Mouse (Mus musculus): ENCODE results near the gene Gstm5. TPM values are rescaled to one million over a fixed set of nuclear protein-coding genes. Genes with fewer than 3 reads are reported as not detected.
"Not testable (repeated sequence)": the region's sequence is repeated elsewhere in the genome, so short reads cannot be mapped to it uniquely, and the experiment has no call there.

Gstm5 gene
- polyA plus RNA-seq, 1 experiment: 198 TPM

GRCm38 (mm10) chr3:107873335-107874251 is 22.0 kb upstream of the Gstm5 start:
- H3K27me3 ChIP-seq (replicated peaks; ENCODE audit: control insufficient read depth, insufficient read depth, low read length): no peaks in the 10 kb centered on the region
- H3K4me3 ChIP-seq (ENCODE audit: insufficient read depth, low read depth, low read length): no peak overlapping the region
- TF ChIP-seq CTCF (conservative IDR thresholded peaks at IDR 0.05; ENCODE audit: insufficient read depth, insufficient read length, low read depth, low read length) (no peak), POLR2A (IDR thresholded peaks at IDR 0.05; ENCODE audit: low read depth, low read length) (no peak)
- H3K27ac ChIP-seq (ENCODE audit: insufficient read depth, low read depth, low read length): no peak overlapping the region
- peak; percentile 89 for DNase-seq
- peaks cover 11% of the 10 kb centered on the region; the same call in 1 of the 2 replicates for H3K4me1 ChIP-seq (ENCODE audit: control insufficient read depth, insufficient read depth, low read length)
- no peaks in the 10 kb centered on the region for H3K36me3 ChIP-seq (ENCODE audit: control insufficient read depth, insufficient read depth, low read length)
- WGBS: 62% methylated on average over 24 of the region's 24 CpGs

DNA sequence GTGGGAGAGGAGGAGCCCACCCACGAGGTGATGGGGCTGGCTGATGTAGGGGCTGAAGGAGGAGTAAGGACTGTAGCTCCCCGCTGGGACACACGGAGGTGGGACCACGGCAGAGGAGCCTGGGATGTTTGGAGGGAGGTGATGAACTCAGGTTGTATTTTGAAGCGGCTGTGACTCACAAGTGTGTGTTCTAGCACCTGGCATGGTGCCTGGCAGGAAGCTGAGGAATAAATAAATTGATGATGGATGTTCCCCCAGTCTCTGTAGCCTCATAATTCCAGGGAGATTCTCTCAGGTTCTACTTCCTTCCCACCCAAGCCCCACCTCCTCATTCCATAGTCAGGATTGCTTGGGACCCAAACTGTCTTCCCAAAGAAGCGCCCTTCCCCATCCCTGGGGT is 20.4 kb upstream of the Gstm5 start:
- H3K4me3 ChIP-seq (ENCODE audit: insufficient read depth, low read depth, low read length): no peak overlapping the region
- WGBS: 60% methylated on average over 6 of the region's 6 CpGs
- peaks cover 8% of the 10 kb centered on the region; the same call in 1 of the 2 replicates for H3K4me1 ChIP-seq (ENCODE audit: control insufficient read depth, insufficient read depth, low read length)
- no peak overlapping the region for H3K27ac ChIP-seq (ENCODE audit: insufficient read depth, low read depth, low read length)
- DNase-seq: no peak
- H3K27me3 ChIP-seq (replicated peaks; ENCODE audit: control insufficient read depth, insufficient read depth, low read length): no peaks in the 10 kb centered on the region
- TF ChIP-seq POLR2A (IDR thresholded peaks at IDR 0.05; ENCODE audit: low read depth, low read length) (no peak), CTCF (conservative IDR thresholded peaks at IDR 0.05; ENCODE audit: insufficient read depth, insufficient read length, low read depth, low read length) (no peak)
- no peaks in the 10 kb centered on the region for H3K36me3 ChIP-seq (ENCODE audit: control insufficient read depth, insufficient read depth, low read length)

GRCm38 (mm10) chr3:107877005-107877404 is 18.6 kb upstream of the Gstm5 start, which contains the start of gene Eps8l3:
Gene Eps8l3 (plus strand): TSS chr3:107877229.
- TF ChIP-seq POLR2A (IDR thresholded peaks at IDR 0.05; ENCODE audit: low read depth, low read length): no peak
- no peak for TF ChIP-seq CTCF (conservative IDR thresholded peaks at IDR 0.05; ENCODE audit: insufficient read depth, insufficient read length, low read depth, low read length)
- Histone ChIP-seq H3K27ac (ENCODE audit: insufficient read depth, low read depth, low read length) (no peak within 1 kb of the TSS), H3K4me3 (ENCODE audit: insufficient read depth, low read depth, low read length) (no peak within 1 kb of the TSS), H3K4me1 (ENCODE audit: control insufficient read depth, insufficient read depth, low read length) (peaks cover 5% of the 10 kb centered on the region; the same call in 1 of the 2 replicates), H3K36me3 (ENCODE audit: control insufficient read depth, insufficient read depth, low read length) (no peaks in the 10 kb centered on the region), H3K27me3 (replicated peaks; ENCODE audit: control insufficient read depth, insufficient read depth, low read length) (no peaks in the 10 kb centered on the region)
- WGBS: 74% methylated on average over 5 of the region's 5 CpGs
- DNase-seq: no peak

- WGBS: 87% methylated on average over 12 of the region's 12 CpGs
- Histone ChIP-seq H3K4me1 (ENCODE audit: control insufficient read depth, insufficient read depth, low read length) (peaks cover 5% of the 10 kb centered on the region; the same call in 1 of the 2 replicates), H3K4me3 (ENCODE audit: insufficient read depth, low read depth, low read length) (no peak overlapping the region), H3K27me3 (replicated peaks; ENCODE audit: control insufficient read depth, insufficient read depth, low read length) (no peaks in the 10 kb centered on the region), H3K27ac (ENCODE audit: insufficient read depth, low read depth, low read length) (no peak overlapping the region), H3K36me3 (ENCODE audit: control insufficient read depth, insufficient read depth, low read length) (no peaks in the 10 kb centered on the region)
- DNase-seq: no peak
- TF ChIP-seq CTCF (conservative IDR thresholded peaks at IDR 0.05; ENCODE audit: insufficient read depth, insufficient read length, low read depth, low read length): no peak
- no peak for TF ChIP-seq POLR2A (IDR thresholded peaks at IDR 0.05; ENCODE audit: low read depth, low read length)
Observed at GRCm38 (mm10) chr3:107877747-107878736, 17.6 kb upstream of the Gstm5 start.

- TF ChIP-seq CTCF (conservative IDR thresholded peaks at IDR 0.05; ENCODE audit: insufficient read depth, insufficient read length, low read depth, low read length) (no peak), POLR2A (IDR thresholded peaks at IDR 0.05; ENCODE audit: low read depth, low read length) (no peak)
- H3K27ac ChIP-seq (ENCODE audit: insufficient read depth, low read depth, low read length): no peak overlapping the region
- 83% methylated on average over 9 of the region's 9 CpGs for WGBS
- H3K4me3 ChIP-seq (ENCODE audit: insufficient read depth, low read depth, low read length): no peak overlapping the region
- H3K36me3 ChIP-seq (ENCODE audit: control insufficient read depth, insufficient read depth, low read length): no peaks in the 10 kb centered on the region
- H3K27me3 ChIP-seq (replicated peaks; ENCODE audit: control insufficient read depth, insufficient read depth, low read length): no peaks in the 10 kb centered on the region
- DNase-seq: no peak
- peaks cover 11% of the 10 kb centered on the region for H3K4me1 ChIP-seq (ENCODE audit: control insufficient read depth, insufficient read depth, low read length)
Observed at GRCm38 (mm10) chr3:107887674-107888495, 7.7 kb upstream of the Gstm5 start.

GRCm38 (mm10) chr3:107889236-107889635 is 6.4 kb upstream of the Gstm5 start:
- H3K36me3 ChIP-seq (ENCODE audit: control insufficient read depth, insufficient read depth, low read length); H3K27me3 ChIP-seq (replicated peaks; ENCODE audit: control insufficient read depth, insufficient read depth, low read length); H3K4me3 ChIP-seq (ENCODE audit: insufficient read depth, low read depth, low read length): not testable (repeated sequence)
- peak; percentile 76 for DNase-seq
- H3K4me1 ChIP-seq (ENCODE audit: control insufficient read depth, insufficient read depth, low read length): peaks cover 11% of the 10 kb centered on the region
- WGBS: 55% methylated on average over 2 of the region's 2 CpGs
- 0 out of 2 replicates have a peak overlapping the region, but pooled peaks have one; percentile 44 for H3K27ac ChIP-seq (ENCODE audit: insufficient read depth, low read depth, low read length)

All from kidney, adult 2 months (tissue).